Mouse (Mus musculus): ENCODE measurements around the gene Tnni3k. TPM values are rescaled to one million over a fixed set of nuclear protein-coding genes. Genes with fewer than 3 reads are reported as not detected.

The Tnni3k gene
- total RNA-seq, 2 experiments from 2014 or later, result 0.40 to 0.77 TPM

GRCm38 (mm10) chr3:154766321-154766720 lies 288.9 kb downstream of the Tnni3k start:
- DNase-seq (ENCODE audit: low spot score in 2 of 2), result no peak

- DNase-seq (ENCODE audit: low spot score in 2 of 2), result no peak
These were observed 291.1 kb downstream of the Tnni3k start for GRCm38 (mm10) chr3:154764115-154764514.

- no peak for DNase-seq (ENCODE audit: low spot score in 2 of 2)
These were observed 291.8 kb downstream of the Tnni3k start for GRCm38 (mm10) chr3:154763374-154763773.

- no peak for DNase-seq (ENCODE audit: low spot score in 2 of 2)
These were observed 294.1 kb downstream of the Tnni3k start for GRCm38 (mm10) chr3:154761108-154761507.

- no peak for DNase-seq (ENCODE audit: low spot score in 2 of 2)
These were observed 297.1 kb downstream of the Tnni3k start for GRCm38 (mm10) chr3:154758089-154758488.

- no peak for DNase-seq (ENCODE audit: low spot score in 2 of 2)
These were observed 300.0 kb downstream of the Tnni3k start for GRCm38 (mm10) chr3:154755225-154755624.

GRCm38 (mm10) chr3:154754505-154754904 lies 300.7 kb downstream of the Tnni3k start:
- no peak for DNase-seq (ENCODE audit: low spot score in 2 of 2)

GRCm38 (mm10) chr3:154744317-154744716 lies 310.9 kb downstream of the Tnni3k start:
- DNase-seq (ENCODE audit: low spot score in 2 of 2), result no peak

GRCm38 (mm10) chr3:154742927-154743326 lies 312.3 kb downstream of the Tnni3k start:
- no peak for DNase-seq (ENCODE audit: low spot score in 2 of 2)

- DNase-seq (ENCODE audit: low spot score in 2 of 2), result no peak
These were observed 313.7 kb downstream of the Tnni3k start for GRCm38 (mm10) chr3:154741496-154741895.

Other genes with a start within 250 kb of the Tnni3k start
- gene Fpgt, start 38.0 kb upstream of the Tnni3k start, total RNA-seq (2021), result 10 to 100 TPM; 26.8 to 28.3 TPM
- gene Lrriq3, start 38.0 kb upstream of the Tnni3k start, total RNA-seq (2021), result under 1 TPM; 0.49 to 0.59 TPM